Mouse (Mus musculus) cerebellum, adult (tissue): ENCODE results near the gene Lyve1.

ENCODE experiments used
- ATAC-seq: cut with Nextera tagmentation; 2 replicates; pipeline ENCODE4 v1.9.2; 2017; ENCODE audit warnings: mild to moderate bottlenecking, moderate library complexity, mixed read lengths; ENCODE audit not compliant: insufficient number of reproducible peaks, low FRiP score, low TSS enrichment

Lyve1 gene

GRCm38 (mm10) chr7:110854927-110855546, 8.0 kb downstream of the Lyve1 start:
- no peak for ATAC-seq

GRCm38 (mm10) chr7:110854519-110854918, 8.5 kb downstream of the Lyve1 start:
- no peak for ATAC-seq

GRCm38 (mm10) chr7:110853611-110854010, 9.4 kb downstream of the Lyve1 start:
- no peak for ATAC-seq

GRCm38 (mm10) chr7:110851541-110852203, 11.4 kb downstream of the Lyve1 start:
- no peak for ATAC-seq

- no peak for ATAC-seq
Observed at GRCm38 (mm10) chr7:110848371-110848770, 14.7 kb downstream of the Lyve1 start.

- ATAC-seq: no peak
Observed at GRCm38 (mm10) chr7:110847321-110847720, 15.7 kb downstream of the Lyve1 start.

GRCm38 (mm10) chr7:110843916-110844874, 18.8 kb downstream of the Lyve1 start, which contains the start of gene Rnf141:
Gene Rnf141 (minus strand): TSS chr7:110844457.
- peak; percentile 95 for ATAC-seq

- ATAC-seq: no peak
Observed at GRCm38 (mm10) chr7:110840332-110840731, 22.7 kb downstream of the Lyve1 start.

- ATAC-seq: no peak
Observed at GRCm38 (mm10) chr7:110834522-110834921, 28.5 kb downstream of the Lyve1 start.

GRCm38 (mm10) chr7:110834018-110834417, 29.0 kb downstream of the Lyve1 start:
- no peak for ATAC-seq

- ATAC-seq: no peak
Observed at GRCm38 (mm10) chr7:110833024-110833423, 30.0 kb downstream of the Lyve1 start.

GRCm38 (mm10) chr7:110823995-110824953, 38.8 kb downstream of the Lyve1 start:
- no peak for ATAC-seq

- ATAC-seq: no peak
Observed at GRCm38 (mm10) chr7:110823593-110823992, 39.4 kb downstream of the Lyve1 start.

GRCm38 (mm10) chr7:110823076-110823475, 40.0 kb downstream of the Lyve1 start:
- ATAC-seq: no peak

- ATAC-seq: no peak
Observed at GRCm38 (mm10) chr7:110822055-110822454, 41.0 kb downstream of the Lyve1 start.

GRCm38 (mm10) chr7:110821653-110822052, 41.4 kb downstream of the Lyve1 start:
- peak; percentile 52; the same call in 1 of the 2 replicates for ATAC-seq

- no peak for ATAC-seq
Observed at GRCm38 (mm10) chr7:110821068-110821467, 42.0 kb downstream of the Lyve1 start.

- ATAC-seq: no peak
Observed at GRCm38 (mm10) chr7:110818787-110819350, 44.2 kb downstream of the Lyve1 start.

GRCm38 (mm10) chr7:110818206-110818605, 44.8 kb downstream of the Lyve1 start:
- ATAC-seq: 0 out of 2 replicates have a peak, but pooled peaks have one; percentile 52
